Mouse (Mus musculus) lung, adult 2 months (tissue): ENCODE measurements around the gene Pank4.

Experiments used
- CTCF ChIP-seq: fragments of 200-500 bp; IDR thresholded peaks from 2 replicates; pipeline ENCODE4 v1.5.1; 2011; ENCODE audit warnings: mild to moderate bottlenecking, low read length, control low read depth; ENCODE audit not compliant: insufficient read depth
- POLR2A ChIP-seq: fragments of 200-500 bp; IDR thresholded peaks from 2 replicates; pipeline ENCODE4 v1.6.1; 2011; ENCODE audit warnings: low read depth, mild to moderate bottlenecking, control low read depth, low read length, borderline replicate concordance; ENCODE audit errors: extremely low read depth

DNA sequence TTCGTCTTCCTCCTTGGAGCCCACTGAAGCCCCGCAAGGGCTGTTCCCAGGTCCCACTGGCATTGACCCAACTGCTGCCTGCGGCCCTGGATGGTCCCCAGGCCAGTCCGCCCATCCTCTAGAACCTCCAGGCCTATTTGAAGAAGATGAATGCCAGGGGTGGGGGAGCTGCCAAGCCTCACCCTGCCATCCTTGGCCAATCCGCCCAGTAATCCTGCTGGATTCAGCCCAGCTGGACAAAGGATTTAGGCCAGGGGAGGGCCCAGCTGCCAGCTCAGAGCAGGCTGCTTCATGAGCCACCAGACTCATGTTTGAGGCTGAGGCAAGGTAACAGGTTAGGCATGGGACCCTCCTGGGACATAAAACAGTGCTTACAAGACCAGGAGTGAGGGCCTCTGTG is 46.9 kb downstream of the Pank4 start:
- no peak for TF ChIP-seq CTCF
- TF ChIP-seq POLR2A: no peak
